Mouse (Mus musculus): Measurements from ENCODE around the gene Lama5. TPM values are rescaled to one million over a fixed set of nuclear protein-coding genes. Genes with fewer than 3 reads are reported as not detected.
A peak's percentile ranks its signal among the peaks of the same experiment; 100 is the strongest.

Gene Lama5
- polyA plus RNA-seq, 1 experiment from 2014 or later: 57.4 TPM

DNA sequence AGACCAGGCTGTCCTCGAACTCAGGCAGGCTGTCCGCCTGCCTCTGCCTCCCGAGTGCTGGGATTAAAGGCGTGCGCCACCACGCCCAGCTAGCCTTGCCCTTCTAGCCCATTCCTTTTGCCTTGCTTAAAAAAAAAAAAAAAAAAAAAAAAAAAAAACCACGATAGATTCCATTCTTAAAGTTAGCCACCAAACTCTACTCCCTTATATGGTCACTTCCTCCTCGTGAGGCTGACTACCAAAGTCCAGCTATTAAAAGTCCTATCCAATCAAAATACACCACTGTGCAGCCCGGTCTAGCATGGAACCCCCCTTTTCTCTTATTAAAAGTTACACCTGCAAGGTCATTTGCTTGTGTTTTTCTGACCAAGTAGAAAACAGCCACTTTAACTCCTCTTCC is 30.0 kb upstream of the Lama5 start:
- no peaks in the 10 kb centered on the region for H3K27me3 ChIP-seq (ENCODE audit: insufficient read depth, low read length)
- peak overlapping the region; percentile 98 for H3K27ac ChIP-seq (ENCODE audit: low read length)
- H3K4me2 ChIP-seq (replicated peaks; ENCODE audit: low read depth, low read length): peak overlapping the region; percentile 91
- peaks cover 14% of the 10 kb centered on the region; the same call in 1 of the 2 replicates for H3K36me3 ChIP-seq (ENCODE audit: insufficient read depth, low read length)
- ATAC-seq (ENCODE audit: low FRiP score, low TSS enrichment): no peak
- WGBS: 85% methylated on average over 9 of the region's 9 CpGs
- peak overlapping the region; percentile 96 for H3K4me3 ChIP-seq (ENCODE audit: low read length)
- H3K9me3 ChIP-seq (ENCODE audit: low read length): no peaks in the 10 kb centered on the region
- no peak overlapping the region for H3K9ac ChIP-seq (replicated peaks; ENCODE audit: low read length)
- H3K4me1 ChIP-seq (ENCODE audit: insufficient read depth, low read length): peaks cover 21% of the 10 kb centered on the region

DNA sequence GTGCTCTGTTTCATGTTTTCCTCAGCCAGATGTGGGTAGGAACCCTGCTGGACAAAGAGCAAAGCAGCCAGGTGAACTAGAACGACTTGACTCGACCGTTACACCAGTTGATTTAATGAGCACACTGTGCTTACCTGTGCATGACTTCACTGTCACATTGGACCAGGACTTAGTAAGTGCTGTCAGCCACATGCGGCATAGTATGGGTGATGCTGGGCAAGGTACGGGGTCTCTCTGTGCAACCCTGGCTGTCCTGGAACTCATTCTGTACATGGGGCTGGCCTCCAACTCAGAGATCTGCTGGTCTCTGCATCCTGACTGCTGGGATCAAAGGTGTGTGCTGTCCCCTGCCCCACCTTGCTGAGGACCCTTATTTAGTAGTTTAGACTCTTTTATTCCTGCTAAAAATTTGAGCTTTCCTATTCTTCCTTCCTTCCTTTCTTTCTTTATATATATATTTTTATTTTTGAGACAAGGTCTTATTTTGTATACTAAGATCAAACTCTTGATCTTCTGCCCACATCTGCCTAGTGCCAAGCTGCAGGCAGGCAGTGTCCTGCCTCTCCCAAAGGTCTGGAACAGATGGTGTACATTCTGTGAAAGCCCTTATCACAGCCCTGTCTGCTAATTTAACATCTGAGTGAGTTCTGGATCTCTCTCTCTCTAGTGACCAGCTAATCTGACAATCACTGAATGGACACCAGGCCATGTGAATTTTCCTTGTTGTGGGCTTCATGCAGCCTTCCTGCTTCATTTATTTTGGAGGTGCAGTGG is 29.0 kb upstream of the Lama5 start:
- no peaks in the 10 kb centered on the region for H3K9me3 ChIP-seq (ENCODE audit: low read length)
- ATAC-seq (ENCODE audit: low FRiP score, low TSS enrichment): no peak
- no peak overlapping the region for H3K27ac ChIP-seq (ENCODE audit: low read length)
- WGBS: 81% methylated on average over 5 of the region's 5 CpGs
- H3K36me3 ChIP-seq (ENCODE audit: insufficient read depth, low read length): peaks cover 4% of the 10 kb centered on the region; the same call in 1 of the 2 replicates
- no peak overlapping the region for H3K4me2 ChIP-seq (replicated peaks; ENCODE audit: low read depth, low read length)
- H3K4me1 ChIP-seq (ENCODE audit: insufficient read depth, low read length): peaks cover 21% of the 10 kb centered on the region
- H3K27me3 ChIP-seq (ENCODE audit: insufficient read depth, low read length): no peaks in the 10 kb centered on the region
- no peak overlapping the region for H3K4me3 ChIP-seq (ENCODE audit: low read length)
- H3K9ac ChIP-seq (replicated peaks; ENCODE audit: low read length): no peak overlapping the region

DNA sequence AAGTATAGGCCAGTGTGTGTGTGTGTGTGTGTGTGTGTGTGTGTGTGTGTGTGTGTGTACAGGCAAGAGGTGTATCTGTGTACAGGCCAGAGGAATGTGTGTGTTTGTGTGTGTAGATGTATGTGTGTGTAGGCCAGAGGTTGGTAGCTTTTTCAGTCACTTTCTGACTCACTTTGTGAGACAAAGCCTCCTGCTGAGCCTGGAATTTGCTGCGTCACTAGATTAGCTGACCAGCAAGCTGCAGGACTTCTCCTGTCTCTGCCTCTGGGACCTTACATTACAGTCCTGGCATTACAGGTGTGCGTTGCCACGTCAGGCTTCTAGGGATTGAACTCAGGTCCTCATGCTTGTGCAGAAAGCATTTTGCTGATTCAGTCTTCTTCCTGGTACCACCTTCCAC is 26.2 kb upstream of the Lama5 start:
- Histone ChIP-seq H3K4me1 (ENCODE audit: insufficient read depth, low read length) (peaks cover 13% of the 10 kb centered on the region), H3K9me3 (ENCODE audit: low read length) (no peaks in the 10 kb centered on the region), H3K4me2 (replicated peaks; ENCODE audit: low read depth, low read length) (no peak overlapping the region), H3K4me3 (ENCODE audit: low read length) (no peak overlapping the region), H3K27ac (ENCODE audit: low read length) (no peak overlapping the region), H3K36me3 (ENCODE audit: insufficient read depth, low read length) (no peaks in the 10 kb centered on the region), H3K9ac (replicated peaks; ENCODE audit: low read length) (no peak overlapping the region), H3K27me3 (ENCODE audit: insufficient read depth, low read length) (no peaks in the 10 kb centered on the region)
- WGBS: 58% methylated on average over 3 of the region's 3 CpGs
- ATAC-seq (ENCODE audit: low FRiP score, low TSS enrichment): no peak

DNA sequence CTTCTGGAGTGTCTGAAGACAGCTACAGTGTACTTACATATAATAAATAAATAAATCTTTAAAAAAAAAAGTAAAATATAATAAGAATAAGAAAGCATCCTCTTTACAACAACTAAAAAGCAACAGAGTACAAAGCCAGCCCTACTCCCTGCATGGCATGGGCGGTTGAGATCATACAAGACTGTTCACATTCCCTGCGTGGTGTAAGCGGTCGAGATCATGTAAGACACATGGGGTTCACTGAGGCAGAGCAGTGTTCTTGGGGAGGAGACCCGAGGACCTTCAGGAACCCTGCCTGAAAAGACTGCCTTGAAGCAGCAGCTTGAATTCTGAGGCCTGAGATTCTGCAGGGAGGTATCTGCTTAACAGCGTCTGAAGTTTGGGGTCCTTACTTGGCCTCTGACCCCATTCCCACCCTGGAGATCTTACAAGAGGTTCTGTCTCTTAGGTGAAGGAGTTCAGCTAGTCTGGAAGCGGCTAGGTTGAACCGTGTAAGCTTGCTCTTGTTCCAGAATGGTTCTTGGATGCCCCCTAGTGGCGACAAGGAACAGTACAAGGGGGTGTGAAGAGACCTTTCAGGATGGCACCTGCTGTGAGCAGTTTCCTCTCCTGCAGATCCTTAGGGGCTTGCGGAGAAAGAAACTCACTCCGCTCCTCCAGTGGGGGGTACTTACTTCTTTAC is 25.4 kb upstream of the Lama5 start:
- WGBS: 32% methylated on average over 11 of the region's 11 CpGs
- H3K9ac ChIP-seq (replicated peaks; ENCODE audit: low read length): 0 out of 2 replicates have a peak overlapping the region, but pooled peaks have one; percentile 9

DNA sequence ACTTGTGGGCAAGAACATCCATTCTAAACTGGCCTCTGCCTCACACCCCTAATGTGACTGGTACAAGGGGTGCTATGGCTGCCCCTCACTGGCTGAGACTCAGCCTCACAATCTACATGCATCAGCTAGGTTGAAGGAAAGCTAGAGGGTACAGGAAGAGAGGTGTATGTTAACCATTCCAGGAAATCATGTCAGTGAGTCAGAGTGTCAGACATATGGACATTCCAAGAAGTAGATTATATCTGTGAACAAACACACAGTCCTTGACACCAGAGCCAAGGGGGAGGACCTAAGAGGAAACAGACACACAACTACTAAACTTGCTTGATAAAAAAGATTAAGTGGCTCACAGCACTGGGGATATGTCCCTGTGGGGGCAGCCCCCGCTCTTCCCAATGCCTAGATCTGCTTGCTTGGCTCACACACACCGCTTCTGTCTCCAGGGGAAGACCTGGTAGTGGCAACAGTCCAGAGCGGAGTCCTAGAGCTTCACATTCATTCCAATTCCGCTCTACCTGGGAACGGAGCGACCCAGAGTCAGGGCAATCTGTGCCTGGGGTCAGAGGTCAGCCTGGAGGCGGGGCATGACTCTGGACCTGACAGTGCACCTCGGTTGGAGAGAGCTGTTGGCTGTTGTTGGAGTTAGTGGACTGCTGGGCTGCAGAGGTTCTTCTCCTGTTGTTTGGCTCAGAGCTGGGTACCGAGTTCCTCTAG is 23.4 kb upstream of the Lama5 start:
- WGBS: 62% methylated on average over 9 of the region's 9 CpGs
- peak; percentile 25; the same call in 1 of the 2 replicates for ATAC-seq (ENCODE audit: low FRiP score, low TSS enrichment)

More for the DNA sequence above, 25.4 kb upstream of the Lama5 start:
- H3K4me1 ChIP-seq (ENCODE audit: insufficient read depth, low read length): peaks cover 8% of the 10 kb centered on the region
- H3K9me3 ChIP-seq (ENCODE audit: low read length): no peaks in the 10 kb centered on the region
- no peak overlapping the region for H3K4me2 ChIP-seq (replicated peaks; ENCODE audit: low read depth, low read length)
- H3K27me3 ChIP-seq (ENCODE audit: insufficient read depth, low read length): no peaks in the 10 kb centered on the region
- no peak overlapping the region for H3K27ac ChIP-seq (ENCODE audit: low read length)
- H3K4me3 ChIP-seq (ENCODE audit: low read length): no peak overlapping the region
- no peaks in the 10 kb centered on the region for H3K36me3 ChIP-seq (ENCODE audit: insufficient read depth, low read length)
- peak; percentile 89 for ATAC-seq (ENCODE audit: low FRiP score, low TSS enrichment)

DNA sequence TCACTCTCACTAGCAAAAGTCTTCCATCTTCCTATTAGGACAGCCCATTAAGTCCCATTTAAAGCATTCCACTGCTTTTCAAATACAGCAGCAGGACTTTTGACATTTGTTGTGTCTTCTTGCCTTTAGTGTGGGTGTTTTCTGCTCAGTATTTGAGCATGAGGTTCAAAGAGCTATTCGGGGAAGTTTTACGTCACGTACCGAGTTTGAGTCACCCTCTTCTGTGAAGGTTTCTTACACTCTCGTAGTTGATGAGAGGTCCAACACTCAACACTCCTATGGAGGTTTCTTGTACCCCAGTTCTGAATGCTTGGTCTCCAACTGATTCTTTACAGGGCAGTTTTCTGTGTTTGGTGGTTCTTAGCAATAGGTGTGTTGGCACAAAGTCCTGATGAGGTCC is 22.3 kb upstream of the Lama5 start:
- H3K36me3 ChIP-seq (ENCODE audit: insufficient read depth, low read length): no peaks in the 10 kb centered on the region
- 87% methylated on average over 5 of the region's 5 CpGs for WGBS
- H3K4me2 ChIP-seq (replicated peaks; ENCODE audit: low read depth, low read length): no peak overlapping the region
- no peak for ATAC-seq (ENCODE audit: low FRiP score, low TSS enrichment)
- no peaks in the 10 kb centered on the region for H3K27me3 ChIP-seq (ENCODE audit: insufficient read depth, low read length)
- no peak overlapping the region for H3K9ac ChIP-seq (replicated peaks; ENCODE audit: low read length)
- no peak overlapping the region for H3K4me3 ChIP-seq (ENCODE audit: low read length)
- H3K27ac ChIP-seq (ENCODE audit: low read length): no peak overlapping the region
- H3K4me1 ChIP-seq (ENCODE audit: insufficient read depth, low read length): peaks cover 3% of the 10 kb centered on the region; the same call in 1 of the 2 replicates
- no peaks in the 10 kb centered on the region for H3K9me3 ChIP-seq (ENCODE audit: low read length)

More for the DNA sequence above, 23.4 kb upstream of the Lama5 start:
- no peaks in the 10 kb centered on the region for H3K36me3 ChIP-seq (ENCODE audit: insufficient read depth, low read length)
- H3K9ac ChIP-seq (replicated peaks; ENCODE audit: low read length): no peak overlapping the region
- H3K9me3 ChIP-seq (ENCODE audit: low read length): no peaks in the 10 kb centered on the region
- peaks cover 3% of the 10 kb centered on the region; the same call in 1 of the 2 replicates for H3K4me1 ChIP-seq (ENCODE audit: insufficient read depth, low read length)
- H3K4me2 ChIP-seq (replicated peaks; ENCODE audit: low read depth, low read length): no peak overlapping the region
- no peaks in the 10 kb centered on the region for H3K27me3 ChIP-seq (ENCODE audit: insufficient read depth, low read length)
- H3K4me3 ChIP-seq (ENCODE audit: low read length): no peak overlapping the region
- H3K27ac ChIP-seq (ENCODE audit: low read length): no peak overlapping the region

DNA sequence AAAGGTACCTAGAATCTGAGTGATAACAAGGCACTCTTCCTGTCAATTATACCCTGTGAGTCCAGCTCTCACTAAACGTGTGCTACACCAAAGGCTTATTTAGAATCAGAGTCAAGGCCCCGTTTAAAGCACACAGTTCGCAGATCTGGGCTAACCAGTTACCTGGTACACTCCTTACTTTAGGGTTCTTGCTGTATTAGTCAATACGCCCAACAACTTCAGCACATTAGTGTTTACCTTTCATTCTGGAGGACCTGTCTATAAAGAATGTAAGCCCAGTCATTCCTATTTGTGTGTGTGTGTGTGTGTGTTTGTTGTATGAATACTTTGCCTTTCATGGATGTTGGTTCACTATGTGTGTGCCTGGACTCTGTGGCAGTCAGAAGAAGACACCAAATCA is 17.4 kb upstream of the Lama5 start:
- Histone ChIP-seq H3K4me3 (ENCODE audit: low read length) (no peak overlapping the region), H3K4me2 (replicated peaks; ENCODE audit: low read depth, low read length) (no peak overlapping the region), H3K9ac (replicated peaks; ENCODE audit: low read length) (no peak overlapping the region), H3K36me3 (ENCODE audit: insufficient read depth, low read length) (no peaks in the 10 kb centered on the region), H3K4me1 (ENCODE audit: insufficient read depth, low read length) (no peaks in the 10 kb centered on the region), H3K27ac (ENCODE audit: low read length) (no peak overlapping the region), H3K27me3 (ENCODE audit: insufficient read depth, low read length) (no peaks in the 10 kb centered on the region), H3K9me3 (ENCODE audit: low read length) (peaks cover 6% of the 10 kb centered on the region; the same call in 1 of the 2 replicates)
- no peak for ATAC-seq (ENCODE audit: low FRiP score, low TSS enrichment)
- 80% methylated on average over 4 of the region's 4 CpGs for WGBS

DNA sequence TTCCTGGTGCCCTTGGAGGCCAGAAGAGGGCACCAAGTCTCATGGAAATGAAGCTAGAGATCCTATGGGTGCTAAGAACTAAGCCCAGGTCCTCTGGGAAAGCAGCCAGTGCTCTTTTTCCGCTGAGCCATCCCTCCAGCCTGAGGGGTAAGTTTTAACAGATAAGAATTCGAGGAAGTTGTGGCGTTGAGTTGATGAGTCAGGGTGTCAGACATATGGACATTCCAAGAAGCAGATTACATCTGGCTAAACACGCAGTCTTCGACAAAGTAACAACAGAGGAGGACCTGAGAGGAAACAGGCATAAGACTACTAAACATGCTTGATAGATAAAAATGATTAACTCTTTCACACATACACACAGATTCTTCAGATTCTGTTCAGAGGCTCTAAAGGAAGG is 12.9 kb upstream of the Lama5 start:
- WGBS: 69% methylated on average over 5 of the region's 5 CpGs
- Histone ChIP-seq H3K36me3 (ENCODE audit: insufficient read depth, low read length) (no peaks in the 10 kb centered on the region), H3K27ac (ENCODE audit: low read length) (no peak overlapping the region), H3K27me3 (ENCODE audit: insufficient read depth, low read length) (no peaks in the 10 kb centered on the region), H3K9me3 (ENCODE audit: low read length) (peaks cover 6% of the 10 kb centered on the region; the same call in 1 of the 2 replicates), H3K4me1 (ENCODE audit: insufficient read depth, low read length) (peaks cover 18% of the 10 kb centered on the region), H3K4me3 (ENCODE audit: low read length) (no peak overlapping the region), H3K9ac (replicated peaks; ENCODE audit: low read length) (no peak overlapping the region), H3K4me2 (replicated peaks; ENCODE audit: low read depth, low read length) (no peak overlapping the region)
- no peak for ATAC-seq (ENCODE audit: low FRiP score, low TSS enrichment)

DNA sequence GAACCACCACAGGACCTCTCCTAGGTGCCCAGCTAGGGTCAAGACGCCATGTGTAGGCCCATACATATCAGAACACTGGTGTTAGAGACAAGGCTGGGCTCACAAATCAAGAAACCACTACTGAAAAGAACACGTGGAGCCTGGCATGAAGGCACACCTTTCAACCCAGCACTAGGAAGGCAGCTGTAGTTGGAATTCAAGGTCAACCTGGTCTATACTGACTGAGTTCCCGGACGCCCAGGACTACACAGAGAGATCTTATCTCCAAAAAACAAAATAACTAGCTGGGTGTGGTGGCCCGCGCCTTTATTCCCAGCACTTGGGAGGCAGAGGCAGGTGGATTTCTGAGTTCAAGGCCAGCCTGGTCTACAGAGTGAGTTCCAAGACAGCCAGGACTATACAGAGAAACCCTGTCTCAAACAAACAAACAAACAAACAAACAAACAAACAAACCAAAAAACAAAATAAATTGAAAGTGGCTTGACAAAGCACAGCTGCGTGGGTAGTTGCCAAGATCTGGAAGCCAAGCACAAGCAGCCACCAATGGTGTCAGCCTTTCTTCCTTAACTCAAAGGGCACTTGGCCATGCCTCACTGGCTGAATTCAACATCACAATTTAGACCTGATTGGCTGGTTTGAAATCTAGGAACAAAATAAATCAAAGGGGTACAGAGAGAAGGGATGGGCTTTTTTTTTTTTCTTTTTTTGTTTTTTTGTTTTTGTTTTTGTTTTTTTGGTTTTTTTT is 12.1 kb upstream of the Lama5 start:
- Histone ChIP-seq H3K4me3 (ENCODE audit: low read length) (no peak overlapping the region), H3K9me3 (ENCODE audit: low read length) (peaks cover 6% of the 10 kb centered on the region; the same call in 1 of the 2 replicates), H3K4me1 (ENCODE audit: insufficient read depth, low read length) (peaks cover 21% of the 10 kb centered on the region), H3K4me2 (replicated peaks; ENCODE audit: low read depth, low read length) (no peak overlapping the region), H3K36me3 (ENCODE audit: insufficient read depth, low read length) (no peaks in the 10 kb centered on the region), H3K9ac (replicated peaks; ENCODE audit: low read length) (no peak overlapping the region), H3K27me3 (ENCODE audit: insufficient read depth, low read length) (no peaks in the 10 kb centered on the region), H3K27ac (ENCODE audit: low read length) (no peak overlapping the region)
- ATAC-seq (ENCODE audit: low FRiP score, low TSS enrichment): no peak
- 86% methylated on average over 7 of the region's 7 CpGs for WGBS
